Mouse (Mus musculus) heart, embryonic 14.5 days (tissue): ENCODE measurements around the gene Gpcpd1. TPM values are rescaled to one million over a fixed set of nuclear protein-coding genes. Genes with fewer than 3 reads are reported as not detected.

ENCODE experiments used
- ATAC-seq: fragments of 200-750 bp; cut with Nextera tagmentation; 2 replicates; pipeline ENCODE4 v1.8.0; 2017; ENCODE audit warnings: low read depth, moderate TSS enrichment; ENCODE audit not compliant: insufficient number of reproducible peaks, insufficient read depth, low FRiP score
- H3K27ac ChIP-seq, 2 experiments: fragments of 200-500 bp in 1 of 2; fragments of 300-500 bp in 1 of 2; sonication (generic) in 1 of 2; replicated peaks in 1 of 2; 2 replicates each; pipeline ENCODE4 v1.5.1; 2012 to 2014; ENCODE audit warnings: low read depth in 2 of 2, low read length in 2 of 2, control low read depth in 1 of 2, mild to moderate bottlenecking in 1 of 2, mixed read lengths in 1 of 2; ENCODE audit not compliant: control insufficient read depth in 1 of 2, insufficient read depth in 1 of 2
- H3K27me3 ChIP-seq: fragments of 300-500 bp; sonication (generic); 2 replicates; pipeline ENCODE4 v1.6.1; 2014; ENCODE audit warnings: mild to moderate bottlenecking, low read length, control low read depth; ENCODE audit not compliant: control insufficient read depth, insufficient read depth
- H3K36me3 ChIP-seq: fragments of 300-500 bp; sonication (generic); 2 replicates; pipeline ENCODE4 v1.6.1; 2014; ENCODE audit warnings: mild to moderate bottlenecking, control low read depth, low read length, mixed read lengths; ENCODE audit not compliant: control insufficient read depth, insufficient read depth
- H3K4me1 ChIP-seq, 2 experiments: fragments of 200-500 bp in 1 of 2; fragments of 300-500 bp in 1 of 2; sonication (generic) in 1 of 2; 2 replicates each; pipeline ENCODE4 v1.6.1; 2012 to 2014; ENCODE audit warnings: low read length in 2 of 2, control low read depth in 1 of 2, mixed read lengths in 1 of 2; ENCODE audit not compliant: control insufficient read depth in 2 of 2, insufficient read depth in 2 of 2
- H3K4me2 ChIP-seq: fragments of 300-500 bp; sonication (generic); 2 replicates; pipeline ENCODE4 v1.6.1; 2014; ENCODE audit warnings: mild to moderate bottlenecking, low read length
- H3K4me3 ChIP-seq, 2 experiments: fragments of 200-500 bp in 1 of 2; fragments of 300-500 bp in 1 of 2; sonication (generic) in 1 of 2; 2 replicates each; pipeline ENCODE4 v1.5.1; 2012 to 2014; ENCODE audit warnings: low read length in 2 of 2, mild to moderate bottlenecking in 2 of 2, control low read depth in 1 of 2, low read depth in 1 of 2, moderate library complexity in 1 of 2; ENCODE audit not compliant: control insufficient read depth in 1 of 2, insufficient read depth in 1 of 2
- H3K9ac ChIP-seq: fragments of 300-500 bp; sonication (generic); 2 replicates; pipeline ENCODE4 v1.6.1; 2014; ENCODE audit warnings: mild to moderate bottlenecking, low read length
- H3K9me3 ChIP-seq: fragments of 300-500 bp; sonication (generic); 2 replicates; pipeline ENCODE4 v1.6.1; 2016; ENCODE audit warnings: low read length, control low read depth; ENCODE audit not compliant: control insufficient read depth
- WGBS: fragments of 180-500 bp; shearing (Covaris S2); extraction: QIAGEN DNeasy Blood & Tissue Kit; methylation state at CpG from one replicate; pipeline ENCODE4 v1.1.7; 2014; 5-methylcytosine and 5-hydroxymethylcytosine counted together
- polyA plus RNA-seq: library from polyadenylated mRNA; unstranded; fragments of >200 nt; fragmentation: Nextera tagmentation; extraction: Ambion mirVana; gene quantifications from 2 replicates; pipeline ENCODE4 v1.2.1, GENCODE M21; 2014

Gene Gpcpd1
- 34.1 and 37.4 TPM in 2 replicates for polyA plus RNA-seq

- Histone ChIP-seq H3K9ac (no peak within 1 kb of the TSS), H3K9me3 (no peaks in the 10 kb centered on the region), H3K36me3 (no peaks in the 10 kb centered on the region), H3K4me1 (peaks cover 6 to 23% of the 10 kb centered on the region in 2 experiments), H3K27me3 (no peaks in the 10 kb centered on the region), H3K4me3 (no peak within 1 kb of the TSS), H3K27ac (no peak within 1 kb of the TSS), H3K4me2 (no peak within 1 kb of the TSS)
- 86% methylated on average over 7 of the region's 7 CpGs for WGBS
- ATAC-seq, result no peak
Measured at GRCm38 (mm10) chr2:132587240-132587779, at the start of gene Gpcpd1. Gene Gpcpd1, minus strand, starts transcription at chr2:132587729.

- WGBS, result 80% methylated on average over 1 of the region's 1 CpGs
Measured at GRCm38 (mm10) chr2:132636534-132636933, 49.0 kb upstream of the Gpcpd1 start.

GRCm38 (mm10) chr2:132628626-132629025 lies 41.1 kb upstream of the Gpcpd1 start:
- Histone ChIP-seq H3K27me3 (no peaks in the 10 kb centered on the region), H3K9me3 (no peaks in the 10 kb centered on the region), H3K4me2 (no peak overlapping the region), H3K36me3 (no peaks in the 10 kb centered on the region), H3K4me3 (no peak overlapping the region), H3K4me1 (no peaks in the 10 kb centered on the region), H3K9ac (no peak overlapping the region), H3K27ac (no peak overlapping the region)
- 91% methylated on average over 2 of the region's 2 CpGs for WGBS
- no peak for ATAC-seq

More at GRCm38 (mm10) chr2:132636534-132636933, 49.0 kb upstream of the Gpcpd1 start:
- H3K4me2 ChIP-seq, result no peak overlapping the region
- no peak overlapping the region for H3K4me3 ChIP-seq
- H3K9me3 ChIP-seq, result no peaks in the 10 kb centered on the region
- H3K36me3 ChIP-seq, result no peaks in the 10 kb centered on the region
- no peak for ATAC-seq
- no peak overlapping the region for H3K27ac ChIP-seq
- no peaks in the 10 kb centered on the region; a peak in 1 of 4 replicates for H3K4me1 ChIP-seq
- no peaks in the 10 kb centered on the region for H3K27me3 ChIP-seq
- no peak overlapping the region for H3K9ac ChIP-seq

GRCm38 (mm10) chr2:132623092-132623491 lies 35.6 kb upstream of the Gpcpd1 start:
- H3K27me3 ChIP-seq, result no peaks in the 10 kb centered on the region
- H3K27ac ChIP-seq, result no peak overlapping the region
- H3K4me1 ChIP-seq, result no peaks in the 10 kb centered on the region
- no peak overlapping the region for H3K4me3 ChIP-seq
- no peak overlapping the region for H3K4me2 ChIP-seq
- no peaks in the 10 kb centered on the region for H3K9me3 ChIP-seq
- 71% methylated on average over 1 of the region's 1 CpGs for WGBS
- no peak overlapping the region for H3K9ac ChIP-seq
- no peaks in the 10 kb centered on the region for H3K36me3 ChIP-seq
- no peak for ATAC-seq

GRCm38 (mm10) chr2:132617693-132618092 lies 30.2 kb upstream of the Gpcpd1 start:
- H3K9me3 ChIP-seq, result no peaks in the 10 kb centered on the region
- 66% methylated on average over 3 of the region's 3 CpGs for WGBS

GRCm38 (mm10) chr2:132613581-132614188 lies 26.2 kb upstream of the Gpcpd1 start:
- Histone ChIP-seq H3K27me3 (no peaks in the 10 kb centered on the region), H3K4me2 (no peak overlapping the region), H3K4me3 (no peak overlapping the region), H3K9me3 (0 out of 2 replicates have a peak, but pooled peaks cover 4% of the 10 kb centered on the region), H3K4me1 (no peaks in the 10 kb centered on the region), H3K36me3 (no peaks in the 10 kb centered on the region), H3K9ac (no peak overlapping the region), H3K27ac (no peak overlapping the region)
- no peak for ATAC-seq
- 39% methylated on average over 5 of the region's 5 CpGs for WGBS

More at GRCm38 (mm10) chr2:132617693-132618092, 30.2 kb upstream of the Gpcpd1 start:
- Histone ChIP-seq H3K27ac (no peak overlapping the region), H3K4me1 (no peaks in the 10 kb centered on the region), H3K4me3 (no peak overlapping the region), H3K36me3 (no peaks in the 10 kb centered on the region), H3K27me3 (no peaks in the 10 kb centered on the region), H3K4me2 (no peak overlapping the region), H3K9ac (no peak overlapping the region)
- ATAC-seq, result no peak

GRCm38 (mm10) chr2:132611551-132612233 lies 24.2 kb upstream of the Gpcpd1 start:
- H3K9me3 ChIP-seq, result 0 out of 2 replicates have a peak, but pooled peaks cover 4% of the 10 kb centered on the region
- H3K4me3 ChIP-seq, result no peak overlapping the region
- no peak overlapping the region for H3K9ac ChIP-seq
- H3K4me2 ChIP-seq, result no peak overlapping the region
- no peak for ATAC-seq
- H3K36me3 ChIP-seq, result no peaks in the 10 kb centered on the region
- H3K27ac ChIP-seq, result no peak overlapping the region
- WGBS, result 80% methylated on average over 4 of the region's 4 CpGs
- H3K27me3 ChIP-seq, result no peaks in the 10 kb centered on the region
- H3K4me1 ChIP-seq, result peaks cover 11 to 13% of the 10 kb centered on the region in 2 experiments
